Mouse (Mus musculus) lung, adult 10 weeks (tissue): ENCODE data around the gene Plin3. TPM values are rescaled to one million over a fixed set of nuclear protein-coding genes. Genes with fewer than 3 reads are reported as not detected.

ENCODE experiments used
- polyA plus RNA-seq: library from polyadenylated mRNA; stranded (reverse); fragments of 350-450 nt; fragmentation: Illumina TruSeq; extraction: RNeasy Lipid Tissue Mini Kit (QIAGEN cat#74804); gene quantifications from one replicate; pipeline ENCODE4 v1.2.3, GENCODE M21; 2014; ENCODE audit warnings: low read depth, low replicate concordance; ENCODE audit not compliant: insufficient read depth

Plin3 gene
- 22.8 TPM for polyA plus RNA-seq

DNA sequence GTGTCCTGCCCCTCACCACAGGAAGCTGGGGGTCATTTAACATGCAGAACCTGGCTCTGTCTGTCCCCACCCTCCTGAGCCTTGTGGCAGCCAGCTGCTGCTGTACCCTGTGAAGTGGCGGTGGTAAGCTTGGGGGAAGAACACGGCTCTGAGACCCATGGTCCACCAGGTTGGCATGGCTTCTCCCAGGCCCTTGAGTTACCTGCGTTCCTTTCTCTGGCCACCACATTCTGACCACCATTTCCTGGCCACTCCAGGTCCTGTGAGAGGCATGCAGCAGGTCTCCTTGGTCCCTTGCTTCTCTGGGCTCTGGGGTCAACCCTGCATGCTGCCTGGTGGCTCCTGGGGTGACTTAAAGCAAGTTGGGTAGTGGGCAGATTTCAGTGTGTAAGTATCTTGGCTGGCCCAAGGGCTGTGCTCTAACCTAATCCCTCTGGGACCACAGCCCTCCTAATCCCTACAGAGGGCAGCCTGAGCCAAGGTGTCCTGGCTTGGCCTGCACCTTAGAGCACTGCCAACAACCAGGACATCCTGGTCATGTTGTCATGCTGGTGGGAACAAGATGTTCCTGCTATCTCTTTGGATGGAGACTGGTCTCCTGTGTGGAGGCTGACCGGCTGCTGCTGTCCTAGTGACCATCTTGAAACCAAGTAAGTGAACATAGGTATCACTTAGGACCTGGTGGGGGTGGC is at the start of gene Plin3:
Gene Plin3, minus strand, starts transcription at position 343 of the 692 bp plus-strand sequence.

DNA sequence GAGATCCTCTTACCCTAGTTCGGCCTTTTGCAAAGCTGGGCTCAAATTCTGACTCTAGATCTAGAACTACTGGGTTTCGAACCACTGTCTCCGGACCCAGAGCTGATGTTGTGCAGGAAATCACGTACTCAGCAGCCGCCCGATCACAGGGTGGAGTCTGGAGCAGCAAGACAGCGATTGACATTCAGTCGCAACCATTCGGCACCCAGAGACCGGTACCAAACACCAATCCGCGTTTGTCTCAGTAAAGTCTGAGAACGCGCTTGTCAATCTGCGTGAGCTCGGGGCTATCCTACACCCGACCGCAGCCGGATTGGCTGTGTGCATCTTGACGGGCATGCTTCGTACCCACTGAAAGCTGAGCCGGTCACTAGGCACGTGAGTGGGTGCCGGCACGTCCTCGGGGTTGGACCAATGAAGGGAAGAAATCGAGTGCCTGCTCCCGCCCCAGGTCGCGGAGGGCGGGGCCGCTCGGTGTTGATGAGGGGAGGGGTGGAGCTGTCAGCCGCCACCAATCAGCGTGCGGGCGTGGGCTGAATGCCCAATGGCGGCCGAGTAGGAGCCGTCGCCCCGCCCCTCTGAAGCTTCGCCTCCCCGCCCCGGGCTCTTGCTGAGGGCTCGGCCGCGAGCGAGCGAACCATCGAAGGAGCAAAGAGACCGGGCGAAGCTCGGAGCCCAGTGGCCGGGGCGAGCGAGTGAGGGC is 32.9 kb upstream of the Plin3 start, which contains the start of gene Kdm4b:
Gene Kdm4b, plus strand, starts transcription at position 613 of the 703 bp plus-strand sequence.

DNA sequence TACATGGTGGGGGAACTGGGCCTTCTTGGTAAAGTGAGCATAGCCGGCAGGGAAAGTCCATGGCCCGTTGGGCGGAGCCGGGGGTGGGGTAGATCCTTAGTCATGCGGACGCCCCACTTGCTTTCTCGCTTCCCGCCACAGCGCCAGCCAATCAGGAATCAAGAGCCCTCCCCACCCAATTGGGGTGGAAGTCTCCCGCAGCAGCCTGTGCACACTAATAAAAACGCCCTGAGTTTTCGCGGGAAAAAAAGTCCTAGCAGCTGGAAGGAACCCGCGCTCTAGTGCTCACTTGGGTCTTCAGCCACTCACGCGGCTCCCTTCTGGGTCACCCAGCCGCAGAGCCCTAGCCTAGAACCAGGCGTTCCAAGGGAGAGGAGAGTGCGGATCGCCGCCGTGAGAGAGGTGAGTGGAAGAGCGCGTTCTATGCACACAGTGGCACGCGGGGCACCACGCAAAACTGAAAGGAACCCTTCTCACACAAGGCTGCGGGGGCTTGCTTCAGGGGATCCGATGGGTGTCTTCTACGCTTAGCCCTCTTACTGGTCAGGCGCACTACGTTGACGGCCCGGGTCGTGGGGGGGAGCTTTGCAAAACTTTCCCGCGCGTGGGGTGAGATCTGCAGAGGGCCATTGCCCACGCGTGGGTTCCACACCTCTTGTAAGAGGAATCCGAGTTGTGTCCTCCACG is 10.6 kb upstream of the Plin3 start, which contains the start of gene Uhrf1:
Gene Uhrf1, plus strand, starts transcription at position 162 of the 687 bp plus-strand sequence.

GRCm38 (mm10) chr17:56300186-56300585 is 7.5 kb upstream of the Plin3 start, which contains the start of gene Arrdc5:
Gene Arrdc5 (minus strand): TSS chr17:56300286.

GRCm38 (mm10) chr17:56276643-56277566 is 15.8 kb downstream of the Plin3 start, which contains the start of gene Ticam1:
Gene Ticam1 (minus strand): TSS chr17:56276786.

GRCm38 (mm10) chr17:56256239-56256881 is 36.3 kb downstream of the Plin3 start, which contains the start of gene Fem1a:
Gene Fem1a (plus strand): TSS chr17:56256810.

Other genes starting within 250 kb of the Plin3 start
- gene Ubxn6, start 217.8 kb downstream of the Plin3 start, polyA plus RNA-seq: 44.7 TPM
- 35.9 TPM for gene Hdgfl2, start 213.2 kb downstream of the Plin3 start, polyA plus RNA-seq
- 8.1 TPM for gene Plin4, start 183.1 kb downstream of the Plin3 start, polyA plus RNA-seq
- gene Plin5, start 175.3 kb downstream of the Plin3 start, polyA plus RNA-seq: 2.9 TPM
- gene Lrg1, start 170.9 kb downstream of the Plin3 start, polyA plus RNA-seq: 77.3 TPM
- gene Sema6b, start 152.5 kb downstream of the Plin3 start, polyA plus RNA-seq: 3.0 TPM
- 1.7 TPM for gene Tnfaip8l1, start 130.4 kb downstream of the Plin3 start, polyA plus RNA-seq
- gene Mydgf, start 109.0 kb downstream of the Plin3 start, polyA plus RNA-seq: 53.7 TPM
- gene Dpp9, start 74.0 kb downstream of the Plin3 start, polyA plus RNA-seq: 16.6 TPM
- gene Fem1a, start 36.1 kb downstream of the Plin3 start, polyA plus RNA-seq: 9.4 TPM
- 6.8 TPM for gene Ticam1, start 16.1 kb downstream of the Plin3 start, polyA plus RNA-seq
- gene Arrdc5, start 7.4 kb upstream of the Plin3 start, polyA plus RNA-seq: not detected
- 1.3 TPM for gene Uhrf1, start 10.4 kb upstream of the Plin3 start, polyA plus RNA-seq
- 10.1 TPM for gene Kdm4b, start 33.2 kb upstream of the Plin3 start, polyA plus RNA-seq
- gene Ptprs, start 183.6 kb upstream of the Plin3 start, polyA plus RNA-seq: 10.7 TPM
- gene Znrf4, start 219.6 kb upstream of the Plin3 start, polyA plus RNA-seq: not detected